Mouse (Mus musculus): ENCODE data around the gene Kcnb1. TPM values are rescaled to one million over a fixed set of nuclear protein-coding genes. Genes with fewer than 3 reads are reported as not detected.

Gene Kcnb1
- polyA plus RNA-seq, 1 experiment from 2014 or later = 1.6 TPM

- Histone ChIP-seq H3K27me3 (ENCODE audit: control insufficient read depth, insufficient read depth, low read length) (no peaks in the 10 kb centered on the region), H3K36me3 (ENCODE audit: control insufficient read depth, insufficient read depth, low read length) (no peaks in the 10 kb centered on the region), H3K4me3 (ENCODE audit: low read depth, low read length) (no peak overlapping the region), H3K9me3 (ENCODE audit: control insufficient read depth, low read length) (no peaks in the 10 kb centered on the region), H3K4me1 (replicated peaks; ENCODE audit: control insufficient read depth, insufficient read depth) (no peaks in the 10 kb centered on the region), H3K27ac (replicated peaks) (no peak overlapping the region), H3K4me2 (replicated peaks; ENCODE audit: low read depth) (no peak overlapping the region), H3K9ac (ENCODE audit: low read length) (no peak overlapping the region)
- ATAC-seq (ENCODE audit: low FRiP score, low TSS enrichment) (no peak), DNase-seq (ENCODE audit: low spot score) (no peak)
- 36% methylated on average over 8 of the region's 8 CpGs for WGBS
- no peak for TF ChIP-seq CTCF (IDR thresholded peaks at IDR 0.05; ENCODE audit: low read depth)
- no peak for TF ChIP-seq EP300 (optimal IDR thresholded peaks at IDR 0.05)
Observed at GRCm38 (mm10) chr2:167132041-167132440, 57.9 kb downstream of the Kcnb1 start.

DNA sequence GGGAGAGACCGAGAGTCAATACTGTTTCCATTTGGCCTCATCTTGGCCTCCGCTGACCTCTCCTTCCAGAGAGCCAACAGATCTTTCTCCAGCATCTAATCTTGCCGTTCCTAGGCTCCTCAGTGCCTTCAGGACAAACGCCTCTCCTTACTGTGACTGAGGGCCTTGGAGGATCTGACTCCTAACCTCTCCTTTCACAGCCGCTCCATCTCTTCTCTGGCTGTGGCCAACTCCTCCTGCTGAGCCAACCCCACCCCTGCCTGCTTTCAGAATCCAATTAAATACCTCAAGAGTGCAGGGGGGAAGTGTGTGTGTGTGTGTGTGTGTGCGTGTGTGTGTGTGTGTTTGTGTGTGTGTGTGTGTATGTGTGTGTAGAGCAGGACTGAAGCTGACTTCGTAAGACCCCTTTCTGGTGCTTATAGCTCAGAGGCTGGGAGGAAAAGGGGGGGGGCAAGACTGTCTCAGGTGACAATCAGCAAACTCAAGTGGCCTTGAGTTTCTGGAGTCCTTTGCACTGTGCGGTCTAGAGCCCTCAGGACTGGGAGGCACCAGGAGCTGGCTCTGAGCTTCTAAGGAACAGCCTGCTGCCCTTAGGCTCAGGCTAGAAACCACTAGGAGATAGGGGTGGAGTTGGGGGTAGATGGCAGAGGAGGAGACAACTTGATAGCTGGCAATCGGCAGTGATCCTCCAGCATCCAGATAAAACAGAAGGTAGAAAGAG, 59.7 kb downstream of the Kcnb1 start:
- Histone ChIP-seq H3K27ac (replicated peaks) (peak overlapping the region; percentile 84), H3K4me1 (replicated peaks; ENCODE audit: control insufficient read depth, insufficient read depth) (no peaks in the 10 kb centered on the region), H3K36me3 (ENCODE audit: control insufficient read depth, insufficient read depth, low read length) (no peaks in the 10 kb centered on the region), H3K4me2 (replicated peaks; ENCODE audit: low read depth) (peak overlapping the region; percentile 54), H3K9me3 (ENCODE audit: control insufficient read depth, low read length) (no peaks in the 10 kb centered on the region), H3K9ac (ENCODE audit: low read length) (no peak overlapping the region), H3K27me3 (ENCODE audit: control insufficient read depth, insufficient read depth, low read length) (no peaks in the 10 kb centered on the region), H3K4me3 (ENCODE audit: low read depth, low read length) (no peak overlapping the region)
- TF ChIP-seq CTCF (IDR thresholded peaks at IDR 0.05; ENCODE audit: low read depth) = no peak
- TF ChIP-seq EP300 (optimal IDR thresholded peaks at IDR 0.05) = no peak
- no peak for DNase-seq (ENCODE audit: low spot score)
- peak; percentile 31; the same call in 1 of the 2 replicates for ATAC-seq (ENCODE audit: low FRiP score, low TSS enrichment)
- 32% methylated on average over 9 of the region's 9 CpGs for whole genome bisulfite sequencing

GRCm38 (mm10) chr2:167129608-167129955, 60.4 kb downstream of the Kcnb1 start:
- DNase-seq (ENCODE audit: low spot score) (peak; percentile 43), ATAC-seq (ENCODE audit: low FRiP score, low TSS enrichment) (peak; percentile 77)
- TF ChIP-seq CTCF (IDR thresholded peaks at IDR 0.05; ENCODE audit: low read depth) = no peak
- no peak for TF ChIP-seq EP300 (optimal IDR thresholded peaks at IDR 0.05)
- WGBS = 9% methylated on average over 9 of the region's 9 CpGs
- Histone ChIP-seq H3K4me2 (replicated peaks; ENCODE audit: low read depth) (peak overlapping the region; percentile 54), H3K27me3 (ENCODE audit: control insufficient read depth, insufficient read depth, low read length) (no peaks in the 10 kb centered on the region), H3K9ac (ENCODE audit: low read length) (no peak overlapping the region), H3K4me3 (ENCODE audit: low read depth, low read length) (peak overlapping the region; percentile 19; the same call in 1 of the 2 replicates), H3K4me1 (replicated peaks; ENCODE audit: control insufficient read depth, insufficient read depth) (no peaks in the 10 kb centered on the region), H3K27ac (replicated peaks) (peak overlapping the region; percentile 84), H3K36me3 (ENCODE audit: control insufficient read depth, insufficient read depth, low read length) (no peaks in the 10 kb centered on the region), H3K9me3 (ENCODE audit: control insufficient read depth, low read length) (no peaks in the 10 kb centered on the region)

DNA sequence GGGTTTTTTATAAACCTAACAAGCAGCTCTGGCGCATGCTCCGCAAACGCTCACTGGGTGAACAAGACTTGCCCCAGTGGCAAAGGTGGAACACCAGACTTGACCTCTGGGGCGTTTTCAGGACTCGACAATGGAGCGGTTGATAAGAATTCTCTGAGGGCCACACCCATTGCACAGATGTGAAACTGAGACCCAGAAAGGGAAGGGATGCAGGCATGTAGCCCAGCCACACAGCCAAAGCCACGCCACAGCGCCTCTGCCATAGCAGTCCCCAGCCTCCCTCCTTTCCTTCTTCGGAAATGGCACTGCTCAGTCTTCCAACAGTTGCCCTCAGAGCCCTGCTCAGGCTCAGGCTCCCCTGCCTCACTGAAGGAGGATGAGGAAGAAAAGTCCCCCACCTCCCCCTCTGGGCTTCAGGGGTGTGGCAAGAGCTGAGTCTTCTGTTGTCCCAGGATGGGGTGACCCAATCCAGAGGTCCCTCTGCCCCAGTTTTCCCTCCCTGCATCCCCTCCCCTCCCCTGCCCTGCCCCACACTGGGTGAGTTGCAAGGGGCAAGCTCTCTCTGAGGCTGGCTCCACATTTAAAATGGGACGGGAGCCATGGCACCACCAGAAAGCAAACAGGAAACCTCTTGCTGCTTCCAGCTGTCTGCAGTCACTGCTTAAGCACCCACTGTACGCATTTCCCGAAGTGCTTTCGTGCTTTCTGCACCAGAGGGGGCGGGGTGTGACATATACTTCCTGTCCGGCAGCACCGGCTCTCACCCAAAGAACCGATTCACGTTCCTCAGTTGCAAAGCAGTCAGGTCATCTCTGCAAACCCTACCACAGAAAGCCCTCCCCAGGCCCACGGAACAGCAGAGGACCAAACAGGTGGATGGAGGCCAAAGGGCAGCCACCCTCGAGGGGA, 61.0 kb downstream of the Kcnb1 start:
- Histone ChIP-seq H3K4me2 (replicated peaks; ENCODE audit: low read depth) (peak overlapping the region; percentile 54), H3K27ac (replicated peaks) (peak overlapping the region; percentile 84), H3K9ac (ENCODE audit: low read length) (no peak overlapping the region), H3K27me3 (ENCODE audit: control insufficient read depth, insufficient read depth, low read length) (no peaks in the 10 kb centered on the region), H3K36me3 (ENCODE audit: control insufficient read depth, insufficient read depth, low read length) (no peaks in the 10 kb centered on the region), H3K4me1 (replicated peaks; ENCODE audit: control insufficient read depth, insufficient read depth) (0 out of 2 replicates have a peak, but pooled peaks cover under 1% of the 10 kb centered on the region), H3K9me3 (ENCODE audit: control insufficient read depth, low read length) (no peaks in the 10 kb centered on the region), H3K4me3 (ENCODE audit: low read depth, low read length) (peak overlapping the region; percentile 19; the same call in 1 of the 2 replicates)
- TF ChIP-seq CTCF (IDR thresholded peaks at IDR 0.05; ENCODE audit: low read depth) (peak; percentile 7; the same call in 1 of the 2 replicates), EP300 (optimal IDR thresholded peaks at IDR 0.05) (no peak)
- ATAC-seq (ENCODE audit: low FRiP score, low TSS enrichment) (peak; percentile 33; the same call in 1 of the 2 replicates), DNase-seq (ENCODE audit: low spot score) (peak; percentile 51)
- 16% methylated on average over 20 of the region's 20 CpGs for WGBS

DNA sequence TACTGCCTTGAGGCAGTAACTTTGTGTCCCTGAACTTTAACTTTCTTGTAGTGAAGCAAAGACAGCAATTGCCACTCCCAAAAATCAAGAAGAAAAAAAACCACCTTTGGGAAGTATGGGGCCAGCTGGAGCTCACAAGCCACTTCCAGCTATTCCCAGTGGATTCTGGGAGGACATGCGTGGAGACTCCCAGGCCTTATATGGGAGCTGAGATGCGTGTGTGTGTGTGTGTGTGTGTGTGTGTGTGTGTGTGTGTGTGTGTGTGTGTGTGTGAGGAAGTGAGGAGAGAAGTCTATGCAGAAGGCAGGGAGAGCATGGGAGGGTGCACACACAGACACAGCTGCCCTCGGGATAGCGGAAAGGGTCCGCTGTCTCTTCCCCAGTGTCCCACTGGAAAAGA, 62.6 kb downstream of the Kcnb1 start:
- WGBS = 72% methylated on average over 5 of the region's 5 CpGs
- no peak overlapping the region for H3K27ac ChIP-seq (replicated peaks)
- H3K27me3 ChIP-seq (ENCODE audit: control insufficient read depth, insufficient read depth, low read length) = no peaks in the 10 kb centered on the region
- ATAC-seq (ENCODE audit: low FRiP score, low TSS enrichment) (no peak), DNase-seq (ENCODE audit: low spot score) (no peak)
- no peaks in the 10 kb centered on the region for H3K9me3 ChIP-seq (ENCODE audit: control insufficient read depth, low read length)
- TF ChIP-seq CTCF (IDR thresholded peaks at IDR 0.05; ENCODE audit: low read depth) (no peak), EP300 (optimal IDR thresholded peaks at IDR 0.05) (no peak)
- H3K4me2 ChIP-seq (replicated peaks; ENCODE audit: low read depth) = no peak overlapping the region
- H3K4me1 ChIP-seq (replicated peaks; ENCODE audit: control insufficient read depth, insufficient read depth) = 0 out of 2 replicates have a peak, but pooled peaks cover 2% of the 10 kb centered on the region
- H3K36me3 ChIP-seq (ENCODE audit: control insufficient read depth, insufficient read depth, low read length) = no peaks in the 10 kb centered on the region
- no peak overlapping the region for H3K4me3 ChIP-seq (ENCODE audit: low read depth, low read length)
- no peak overlapping the region for H3K9ac ChIP-seq (ENCODE audit: low read length)

All from stomach, postnatal 0 days (tissue).